Mouse (Mus musculus) spleen, embryonic (tissue): ENCODE measurements around the gene Magi1.

ENCODE experiments used
- CTCF ChIA-PET: fragments of 350-600 bp; sonication (Branson Sonifier 250); formaldehyde crosslinking; loops from one replicate; lab custom pipeline; 2022; lab: Charles Lee

Gene Magi1

GRCm38 (mm10) chr6:94259981-94260380 is 23.7 kb downstream of the Magi1 start:
- CTCF ChIA-PET, result no interaction called here

GRCm38 (mm10) chr6:94257831-94258173 is 25.9 kb downstream of the Magi1 start:
- CTCF ChIA-PET, result no interaction called here

- CTCF ChIA-PET, result no interaction called here
Measured at GRCm38 (mm10) chr6:94256982-94257830, 26.5 kb downstream of the Magi1 start.

GRCm38 (mm10) chr6:94253943-94254342 is 29.8 kb downstream of the Magi1 start:
- CTCF ChIA-PET, result no interaction called here

GRCm38 (mm10) chr6:94251358-94251945 is 32.3 kb downstream of the Magi1 start:
- CTCF ChIA-PET, result no interaction called here

- CTCF ChIA-PET, result no interaction called here
Measured at GRCm38 (mm10) chr6:94249286-94249790, 34.4 kb downstream of the Magi1 start.

GRCm38 (mm10) chr6:94241251-94241650 is 42.5 kb downstream of the Magi1 start:
- CTCF ChIA-PET, result no interaction called here

- CTCF ChIA-PET, result no interaction called here
Measured at GRCm38 (mm10) chr6:94238643-94239042, 45.1 kb downstream of the Magi1 start.

GRCm38 (mm10) chr6:94236899-94237298 is 46.8 kb downstream of the Magi1 start:
- CTCF ChIA-PET, result no interaction called here

GRCm38 (mm10) chr6:94232243-94232785 is 51.4 kb downstream of the Magi1 start:
- CTCF ChIA-PET, result no interaction called here

GRCm38 (mm10) chr6:94231831-94232230 is 51.9 kb downstream of the Magi1 start:
- CTCF ChIA-PET, result no interaction called here

- CTCF ChIA-PET, result interaction anchor here (0.7 kb wide), 1 partner anchor 1420 kb away, joined by 3 read pairs; no protein-coding TSS in a partner anchor
Measured at GRCm38 (mm10) chr6:94231367-94231766, 52.4 kb downstream of the Magi1 start.

GRCm38 (mm10) chr6:94230918-94231317 is 52.8 kb downstream of the Magi1 start:
- CTCF ChIA-PET, result interaction anchor here (0.7 kb wide), 1 partner anchor 1420 kb away, joined by 3 read pairs; no protein-coding TSS in a partner anchor

- CTCF ChIA-PET, result no interaction called here
Measured at GRCm38 (mm10) chr6:94230129-94230528, 53.6 kb downstream of the Magi1 start.

- CTCF ChIA-PET, result no interaction called here
Measured at GRCm38 (mm10) chr6:94226262-94226661, 57.5 kb downstream of the Magi1 start.

GRCm38 (mm10) chr6:94225832-94226231 is 57.9 kb downstream of the Magi1 start:
- CTCF ChIA-PET, result no interaction called here

GRCm38 (mm10) chr6:94225091-94225490 is 58.6 kb downstream of the Magi1 start:
- CTCF ChIA-PET, result no interaction called here

GRCm38 (mm10) chr6:94222253-94222652 is 61.5 kb downstream of the Magi1 start:
- CTCF ChIA-PET, result no interaction called here

- CTCF ChIA-PET, result no interaction called here
Measured at GRCm38 (mm10) chr6:94221750-94222149, 62.0 kb downstream of the Magi1 start.

- CTCF ChIA-PET, result no interaction called here
Measured at GRCm38 (mm10) chr6:94218076-94218475, 65.6 kb downstream of the Magi1 start.

GRCm38 (mm10) chr6:94215834-94216233 is 67.9 kb downstream of the Magi1 start:
- CTCF ChIA-PET, result no interaction called here

- CTCF ChIA-PET, result no interaction called here
Measured at GRCm38 (mm10) chr6:94214895-94215538, 68.7 kb downstream of the Magi1 start.
